Mouse (Mus musculus) thymus, adult 2 months (tissue): ENCODE data around the gene Gm21750.

Source experiments
- CTCF ChIP-seq: fragments of 200-500 bp; IDR thresholded peaks from 2 replicates; pipeline ENCODE4 v1.5.1; 2012; ENCODE audit warnings: mild to moderate bottlenecking, control low read depth, low read length, moderate library complexity, borderline replicate concordance; ENCODE audit not compliant: control insufficient read depth, poor library complexity, insufficient read depth; ENCODE audit errors: extremely low read depth
- POLR2A ChIP-seq: fragments of 200-500 bp; IDR thresholded peaks from 2 replicates; pipeline ENCODE4 v1.6.1; 2012; ENCODE audit warnings: mild to moderate bottlenecking, low read length, control low read depth, moderate library complexity; ENCODE audit not compliant: control insufficient read depth, poor library complexity, insufficient read depth; ENCODE audit errors: extremely low read depth

DNA sequence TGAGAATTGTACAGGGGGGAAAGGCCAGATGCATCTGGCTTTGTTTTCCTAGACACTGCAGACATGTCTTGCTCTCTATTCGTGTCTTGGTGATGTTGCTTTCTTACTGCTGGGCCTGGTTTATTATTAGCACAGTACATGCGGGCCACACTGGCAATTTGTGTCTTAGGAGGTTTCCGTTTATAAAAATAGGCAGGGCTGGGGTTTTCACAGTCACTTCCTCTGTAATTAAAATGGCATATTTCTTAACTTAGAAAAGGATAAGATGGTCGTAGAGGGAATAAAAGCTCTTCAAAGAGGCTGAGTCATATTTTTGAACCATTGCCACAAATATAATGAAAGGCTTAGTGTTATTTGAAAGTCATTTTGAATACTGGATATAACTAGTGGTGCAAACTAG is 26.7 kb downstream of the Gm21750 start:
- TF ChIP-seq POLR2A, result no peak
- no peak for TF ChIP-seq CTCF
